Mouse (Mus musculus) kidney, adult 2 months (tissue): ENCODE data around the gene Lrmda.

Experiments
- CTCF ChIP-seq: fragments of 200-500 bp; conservative IDR thresholded peaks from 2 replicates; pipeline ENCODE4 v1.5.1; 2011; ENCODE audit warnings: low read depth, mild to moderate bottlenecking, control low read depth, low read length, moderate library complexity, mixed read lengths; ENCODE audit not compliant: insufficient read depth, insufficient read length
- POLR2A ChIP-seq: fragments of 200-500 bp; IDR thresholded peaks from one replicate; pipeline ENCODE4 v1.6.1; 2011; ENCODE audit warnings: low read depth, low read length, control low read depth

GRCm38 (mm10) chr14:23011989-23012388 is 992.5 kb downstream of the Lrmda start:
- no peak for TF ChIP-seq CTCF
- TF ChIP-seq POLR2A: no peak
